Mouse (Mus musculus) hindbrain, embryonic 14.5 days (tissue): ENCODE measurements around the gene Zfp764. TPM values are rescaled to one million over a fixed set of nuclear protein-coding genes. Genes with fewer than 3 reads are reported as not detected.
"Not testable (repeated sequence)": the region's sequence is repeated elsewhere in the genome, so short reads cannot be mapped to it uniquely, and the experiment has no call there.

Source experiments
- ATAC-seq: fragments of 200-750 bp; cut with Nextera tagmentation; 2 replicates; pipeline ENCODE4 v1.8.0; 2017; ENCODE audit warnings: moderate number of reproducible peaks, mild to moderate bottlenecking, moderate TSS enrichment, moderate library complexity; ENCODE audit not compliant: low FRiP score
- DNase-seq: peaks from one replicate; pipeline ENCODE4 v3.0.0-alpha.2; 2015; ENCODE audit warnings: low spot score
- H3K27ac ChIP-seq: fragments of 300-500 bp; sonication (generic); 2 replicates; pipeline ENCODE4 v1.5.1; 2014; ENCODE audit warnings: mild to moderate bottlenecking, moderate library complexity
- H3K27me3 ChIP-seq: fragments of 300-500 bp; sonication (generic); 2 replicates; pipeline ENCODE4 v1.6.1; 2014; ENCODE audit warnings: mild to moderate bottlenecking, low read length, mixed read lengths; ENCODE audit not compliant: control insufficient read depth, insufficient read depth
- H3K36me3 ChIP-seq: fragments of 300-500 bp; sonication (generic); replicated peaks from 2 replicates; pipeline ENCODE4 v1.6.1; 2014; ENCODE audit not compliant: control insufficient read depth, insufficient read depth
- H3K4me1 ChIP-seq: fragments of 300-500 bp; sonication (generic); replicated peaks from 2 replicates; pipeline ENCODE4 v1.6.1; 2014; ENCODE audit warnings: antibody characterized with exemption, low read length, mixed read lengths; ENCODE audit not compliant: control insufficient read depth, insufficient read depth
- H3K4me2 ChIP-seq: fragments of 300-500 bp; sonication (generic); replicated peaks from 2 replicates; pipeline ENCODE4 v1.6.1; 2014; ENCODE audit warnings: mild to moderate bottlenecking, moderate library complexity
- H3K4me3 ChIP-seq: fragments of 300-500 bp; sonication (generic); replicated peaks from 2 replicates; pipeline ENCODE4 v1.5.1; 2014; ENCODE audit warnings: mild to moderate bottlenecking, low read length
- H3K9ac ChIP-seq: fragments of 300-500 bp; sonication (generic); 2 replicates; pipeline ENCODE4 v1.6.1; 2014
- H3K9me3 ChIP-seq: fragments of 300-500 bp; sonication (generic); 2 replicates; pipeline ENCODE4 v1.6.1; 2016; ENCODE audit warnings: low read length; ENCODE audit not compliant: control insufficient read depth
- WGBS: fragments of 180-500 bp; shearing (Covaris S2); extraction: QIAGEN DNeasy Blood & Tissue Kit; methylation state at CpG from one replicate; pipeline ENCODE4 v1.1.7; 2014; 5-methylcytosine and 5-hydroxymethylcytosine counted together
- polyA plus RNA-seq: library from polyadenylated mRNA; unstranded; fragments of >200 nt; fragmentation: Nextera tagmentation; extraction: Ambion mirVana; gene quantifications from 2 replicates; pipeline ENCODE4 v1.2.1, GENCODE M21; 2014

The Zfp764 gene
- polyA plus RNA-seq, 1 experiment from 2014 or later = 5.3 TPM

DNA sequence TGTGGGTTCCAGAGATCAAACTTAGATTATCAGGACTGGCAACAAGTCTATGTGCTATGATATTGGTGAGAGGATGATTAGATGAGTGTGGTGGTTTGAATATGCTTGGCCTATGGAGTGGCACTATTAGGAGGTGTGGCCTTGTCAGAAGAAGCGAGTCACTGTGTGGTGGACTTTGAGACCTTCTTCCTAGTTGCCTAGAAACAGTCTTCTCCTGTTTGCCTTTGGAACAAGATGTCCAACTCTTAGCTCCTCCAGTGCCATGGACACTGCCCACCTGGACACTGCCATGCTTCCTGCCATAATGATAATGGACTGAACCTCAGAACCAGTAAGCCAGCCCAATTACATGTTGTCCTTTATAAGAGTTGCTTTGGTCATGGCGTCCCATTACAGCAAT, 19.3 kb upstream of the Zfp764 start:
- 88% methylated on average over 2 of the region's 2 CpGs for WGBS
- Histone ChIP-seq H3K9ac (no peak overlapping the region), H3K4me3 (no peak overlapping the region), H3K36me3 (no peaks in the 10 kb centered on the region), H3K4me1 (peaks cover 10% of the 10 kb centered on the region), H3K27me3 (no peaks in the 10 kb centered on the region), H3K4me2 (no peak overlapping the region), H3K9me3 (no peaks in the 10 kb centered on the region), H3K27ac (no peak overlapping the region)
- DNase-seq (no peak), ATAC-seq (no peak)

DNA sequence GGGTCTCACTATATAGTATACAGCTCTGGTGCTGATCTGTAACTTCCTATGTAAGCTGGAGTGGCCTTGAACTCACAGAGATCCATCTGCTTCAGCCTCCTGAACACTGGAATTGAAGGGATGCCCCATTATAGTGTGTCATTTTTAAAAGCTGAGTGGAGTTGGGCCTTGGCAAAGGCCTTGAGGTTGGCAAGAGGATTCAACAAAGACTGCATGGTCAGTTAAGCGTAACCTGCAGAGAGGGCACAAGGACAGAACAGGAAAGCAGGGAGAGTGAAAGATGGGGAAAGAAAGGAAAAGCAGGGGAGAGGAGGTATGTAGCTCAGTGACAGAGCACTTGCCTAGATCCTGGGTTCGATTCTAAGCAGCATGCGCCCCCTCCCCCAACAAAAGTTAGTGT, 18.7 kb upstream of the Zfp764 start:
- WGBS = 89% methylated on average over 3 of the region's 3 CpGs
- DNase-seq = no peak
- H3K4me3 ChIP-seq = no peak overlapping the region
- peaks cover 13% of the 10 kb centered on the region for H3K4me1 ChIP-seq
- no peak overlapping the region for H3K27ac ChIP-seq
- no peaks in the 10 kb centered on the region for H3K36me3 ChIP-seq
- no peaks in the 10 kb centered on the region for H3K9me3 ChIP-seq
- H3K27me3 ChIP-seq = no peaks in the 10 kb centered on the region
- no peak for ATAC-seq
- H3K4me2 ChIP-seq = no peak overlapping the region
- H3K9ac ChIP-seq = no peak overlapping the region

DNA sequence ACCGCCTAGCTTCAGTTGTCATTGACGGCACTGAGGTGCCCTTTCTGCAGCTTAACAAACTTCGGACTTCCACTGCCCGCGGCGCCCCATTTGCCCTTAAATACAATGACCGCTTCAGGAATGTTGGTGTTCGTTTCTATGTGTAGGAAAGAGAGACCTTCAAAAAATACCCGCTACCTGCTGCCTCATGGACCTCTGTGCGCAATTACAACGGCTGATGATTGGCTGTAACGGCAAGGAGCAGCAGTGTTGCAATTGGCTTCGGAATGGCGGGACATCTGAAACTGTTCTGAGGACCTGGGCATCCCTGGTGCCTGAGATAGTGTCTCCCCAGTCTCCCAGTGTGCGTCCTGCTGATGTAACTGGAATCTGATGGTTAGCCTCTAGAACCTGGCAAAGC, 15.6 kb upstream of the Zfp764 start:
- Histone ChIP-seq H3K27me3 (no peaks in the 10 kb centered on the region), H3K9ac (peak overlapping the region; percentile 90), H3K4me3 (peak overlapping the region; percentile 82), H3K4me2 (peak overlapping the region; percentile 99), H3K36me3 (peaks cover 8% of the 10 kb centered on the region), H3K4me1 (peaks cover 13% of the 10 kb centered on the region), H3K27ac (peak overlapping the region; percentile 90), H3K9me3 (no peaks in the 10 kb centered on the region)
- peak; percentile 61; the same call in 1 of the 2 replicates for ATAC-seq
- DNase-seq = peak; percentile 61
- under 1% methylated on average over 15 of the region's 15 CpGs for WGBS

DNA sequence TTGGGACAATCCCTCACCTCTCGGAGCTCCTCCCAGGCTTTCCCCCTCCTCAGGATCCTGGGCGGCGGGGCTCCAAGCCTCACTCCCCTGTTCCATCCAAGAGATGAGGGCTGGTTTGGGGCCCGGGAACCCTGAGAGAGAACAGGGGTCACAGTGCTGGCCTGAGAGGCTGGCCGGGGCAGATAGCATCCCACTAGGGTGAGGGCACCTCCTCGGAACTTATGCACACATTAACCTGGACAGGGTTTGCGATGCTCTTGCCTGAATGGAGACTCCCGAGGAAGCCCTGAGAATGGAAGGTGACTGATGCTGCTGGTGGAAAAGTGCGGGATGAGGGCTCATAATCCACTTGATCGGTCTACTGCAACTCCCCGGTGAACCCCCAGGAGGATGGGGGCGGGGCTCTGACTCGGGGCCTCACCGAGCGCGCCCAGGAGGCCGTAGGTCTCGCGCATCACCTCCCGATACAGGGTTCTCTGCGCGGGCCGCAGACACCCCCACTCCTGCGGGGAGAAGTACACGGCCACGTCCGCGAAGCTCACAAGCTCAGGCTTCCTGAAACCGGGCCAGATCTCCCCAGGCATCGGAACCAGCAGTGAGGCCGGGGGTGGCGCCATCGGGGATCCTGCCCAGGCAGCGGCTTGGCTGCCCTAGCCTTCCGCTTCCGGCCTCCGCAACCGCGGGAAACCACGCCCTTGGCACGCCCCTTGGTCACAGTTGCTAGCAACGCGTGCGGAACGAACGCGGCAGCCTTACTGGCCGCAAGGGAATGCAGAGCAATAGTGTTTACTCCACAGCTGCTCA, 15.0 kb upstream of the Zfp764 start, which contains the start of gene Zfp688:
Gene Zfp688 (minus strand): TSS at position 681 of the 804 bp plus-strand sequence.
- peak within 1 kb of the TSS; percentile 90 for H3K9ac ChIP-seq
- peak within 1 kb of the TSS; percentile 82 for H3K4me3 ChIP-seq
- H3K27me3 ChIP-seq = no peaks in the 10 kb centered on the region
- under 1% methylated on average over 48 of the region's 48 CpGs for WGBS
- H3K27ac ChIP-seq = peak within 1 kb of the TSS; percentile 90
- peak within 1 kb of the TSS; percentile 99 for H3K4me2 ChIP-seq
- no peaks in the 10 kb centered on the region for H3K9me3 ChIP-seq
- ATAC-seq (peak; percentile 95), DNase-seq (peak; percentile 93)
- peaks cover 13% of the 10 kb centered on the region for H3K4me1 ChIP-seq
- peaks cover 8% of the 10 kb centered on the region for H3K36me3 ChIP-seq

DNA sequence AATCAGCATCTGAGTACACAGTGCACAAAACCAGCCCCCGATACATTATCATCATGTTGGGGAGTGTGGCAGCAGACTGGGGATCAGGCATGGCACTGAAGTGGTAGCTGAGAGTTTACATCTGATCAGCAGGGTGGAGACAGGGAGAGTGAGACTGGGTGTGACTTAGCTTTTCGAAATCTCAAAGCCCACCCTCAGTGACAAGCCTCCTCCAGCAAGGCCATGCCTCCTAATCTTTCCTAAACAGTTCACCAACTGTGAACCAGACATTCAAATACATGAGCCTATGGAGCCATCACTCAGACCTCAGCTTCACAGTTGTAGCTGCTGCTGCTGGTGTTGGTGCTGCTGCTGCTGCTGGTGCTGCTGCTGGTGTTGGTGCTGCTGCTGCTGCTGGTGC, 4.8 kb upstream of the Zfp764 start:
- DNase-seq (no peak), ATAC-seq (no peak)
- Histone ChIP-seq H3K4me2 (no peak overlapping the region), H3K4me1 (no peaks in the 10 kb centered on the region; the same call in 1 of the 2 replicates), H3K9ac (no peak overlapping the region), H3K27me3 (no peaks in the 10 kb centered on the region), H3K9me3 (no peaks in the 10 kb centered on the region), H3K4me3 (no peak overlapping the region), H3K27ac (no peak overlapping the region), H3K36me3 (peaks cover 4% of the 10 kb centered on the region; the same call in 1 of the 2 replicates)
- 78% methylated on average over 2 of the region's 2 CpGs for WGBS

DNA sequence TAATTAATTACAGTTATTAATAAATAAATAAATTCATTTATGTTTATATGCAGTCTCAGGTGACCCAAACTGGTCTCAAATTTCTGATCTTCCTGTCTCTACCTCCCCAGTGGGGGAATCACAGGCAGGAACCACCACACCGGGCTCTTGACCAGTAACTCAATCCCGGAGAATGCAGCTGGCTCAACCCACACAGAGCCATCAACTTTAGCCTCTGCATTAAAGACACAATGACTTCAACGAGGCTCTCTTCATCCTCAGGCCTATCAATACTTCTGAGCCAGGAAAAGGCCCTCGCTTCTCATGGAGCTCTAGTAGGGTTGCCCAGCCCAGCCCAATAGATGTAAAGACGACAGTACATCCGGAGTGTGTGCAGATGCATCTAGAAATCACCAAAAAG, 2.5 kb downstream of the Zfp764 start:
- not testable (repeated sequence) for H3K27me3 ChIP-seq, H3K4me1 ChIP-seq, H3K4me2 ChIP-seq, ATAC-seq, H3K9ac ChIP-seq, H3K27ac ChIP-seq, H3K4me3 ChIP-seq, H3K9me3 ChIP-seq, H3K36me3 ChIP-seq
- peak; percentile 5 for DNase-seq
- WGBS = 95% methylated on average over 6 of the region's 6 CpGs

DNA sequence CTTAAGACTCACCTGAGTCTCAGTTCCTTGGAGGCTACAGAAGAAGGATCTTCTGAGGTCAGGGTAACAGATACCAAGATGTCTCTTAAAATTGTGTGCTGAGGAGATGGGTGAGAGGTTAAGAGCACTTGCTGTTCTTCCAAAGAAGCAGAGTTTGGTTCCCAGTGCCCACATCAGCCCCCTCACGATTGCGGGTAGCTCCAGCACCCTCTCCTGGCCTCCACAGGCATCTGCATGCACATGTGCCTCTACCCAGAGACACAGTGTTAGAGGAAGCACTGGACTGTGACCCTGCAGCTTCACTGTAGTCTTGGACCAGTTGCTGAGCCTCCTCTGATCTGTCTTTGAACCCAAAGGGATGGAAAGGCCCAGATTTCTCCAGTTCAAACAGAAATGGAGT, 3.6 kb downstream of the Zfp764 start:
- H3K4me2 ChIP-seq = no peak overlapping the region
- no peaks in the 10 kb centered on the region for H3K27me3 ChIP-seq
- H3K9me3 ChIP-seq = no peaks in the 10 kb centered on the region
- no peak overlapping the region for H3K4me3 ChIP-seq
- H3K9ac ChIP-seq = no peak overlapping the region
- ATAC-seq (no peak), DNase-seq (no peak)
- 56% methylated on average over 2 of the region's 2 CpGs for WGBS
- no peaks in the 10 kb centered on the region for H3K36me3 ChIP-seq
- H3K4me1 ChIP-seq = peaks cover 5% of the 10 kb centered on the region; the same call in 1 of the 2 replicates
- H3K27ac ChIP-seq = no peak overlapping the region

DNA sequence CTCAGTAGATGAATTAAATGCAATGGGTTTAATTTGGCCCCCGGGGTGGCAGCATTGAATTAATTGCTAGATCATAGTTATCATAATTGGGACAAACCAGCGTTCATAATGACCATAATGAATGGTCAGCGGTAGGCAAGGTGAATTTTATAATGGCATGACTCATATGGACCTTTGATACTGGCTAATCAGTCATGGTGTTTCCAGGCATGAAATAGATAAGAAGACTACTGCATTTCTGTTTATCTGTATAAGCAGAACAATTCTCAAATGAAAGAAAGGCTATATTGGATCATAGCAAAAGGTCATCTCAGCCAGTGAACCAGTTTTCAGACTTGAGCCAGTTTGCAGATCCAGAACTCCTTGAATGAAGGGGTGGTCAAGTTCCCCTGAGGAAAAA, 6.3 kb downstream of the Zfp764 start:
- H3K4me3 ChIP-seq = no peak overlapping the region
- WGBS = 69% methylated on average over 3 of the region's 3 CpGs
- H3K36me3 ChIP-seq = no peaks in the 10 kb centered on the region
- no peaks in the 10 kb centered on the region for H3K4me1 ChIP-seq
- H3K9me3 ChIP-seq = no peaks in the 10 kb centered on the region
- H3K27ac ChIP-seq = no peak overlapping the region
- no peaks in the 10 kb centered on the region for H3K27me3 ChIP-seq
- DNase-seq (no peak), ATAC-seq (no peak)
- no peak overlapping the region for H3K4me2 ChIP-seq
- no peak overlapping the region for H3K9ac ChIP-seq

DNA sequence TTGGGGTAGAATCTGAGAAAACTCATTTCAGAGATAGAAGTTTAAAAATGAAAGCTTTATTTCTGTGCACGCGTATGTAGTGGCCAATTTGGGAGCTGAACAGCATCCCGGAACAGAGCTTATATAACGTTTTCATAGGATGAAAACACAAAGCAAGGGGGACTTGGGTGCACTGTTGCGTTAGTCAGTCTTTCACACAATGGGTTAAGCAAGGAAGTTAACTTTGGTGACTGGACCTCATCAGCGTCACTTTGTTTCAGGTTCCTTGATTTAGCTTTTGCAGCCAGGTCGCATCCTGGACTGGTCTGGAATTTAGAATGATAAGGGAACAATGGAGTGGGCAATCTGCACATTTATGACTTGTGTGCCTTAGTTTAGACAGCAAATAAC, 12.7 kb downstream of the Zfp764 start:
- Histone ChIP-seq H3K36me3 (no peaks in the 10 kb centered on the region; the same call in 1 of the 2 replicates), H3K9me3 (no peaks in the 10 kb centered on the region), H3K9ac (peak overlapping the region; percentile 94), H3K27ac (peak overlapping the region; percentile 92), H3K4me2 (peak overlapping the region; percentile 60), H3K27me3 (no peaks in the 10 kb centered on the region), H3K4me3 (peak overlapping the region; percentile 75), H3K4me1 (peaks cover 14% of the 10 kb centered on the region)
- ATAC-seq = peak; percentile 41; the same call in 1 of the 2 replicates
- WGBS = 29% methylated on average over 7 of the region's 7 CpGs
- no peak for DNase-seq
